Mouse (Mus musculus): ENCODE data around the gene Atg5. TPM values are rescaled to one million over a fixed set of nuclear protein-coding genes. Genes with fewer than 3 reads are reported as not detected.

Gene Atg5
- polyA plus RNA-seq, 2 experiments from 2014 or later: 38.8 to 57.3 TPM

DNA sequence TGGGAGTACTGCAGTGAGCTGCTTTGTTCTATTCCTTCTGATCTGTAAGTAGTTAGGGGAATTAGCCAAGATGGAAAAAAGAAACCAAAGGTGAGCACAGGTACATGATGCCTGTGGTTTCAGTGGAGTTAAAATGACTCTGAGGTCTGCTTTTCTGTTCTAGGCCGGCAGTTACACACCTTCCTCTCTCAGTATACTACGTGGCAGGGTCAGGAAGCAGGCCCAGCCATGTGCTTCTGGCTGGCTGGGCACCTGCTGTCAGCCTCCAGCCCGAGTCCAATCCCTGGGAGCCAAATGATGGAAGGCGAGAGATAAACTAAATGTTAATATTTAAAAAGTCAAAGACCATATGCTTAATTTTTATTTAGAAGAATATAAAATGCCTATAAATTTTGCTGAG lies 85.3 kb downstream of the Atg5 start:
- ATAC-seq: no peak

DNA sequence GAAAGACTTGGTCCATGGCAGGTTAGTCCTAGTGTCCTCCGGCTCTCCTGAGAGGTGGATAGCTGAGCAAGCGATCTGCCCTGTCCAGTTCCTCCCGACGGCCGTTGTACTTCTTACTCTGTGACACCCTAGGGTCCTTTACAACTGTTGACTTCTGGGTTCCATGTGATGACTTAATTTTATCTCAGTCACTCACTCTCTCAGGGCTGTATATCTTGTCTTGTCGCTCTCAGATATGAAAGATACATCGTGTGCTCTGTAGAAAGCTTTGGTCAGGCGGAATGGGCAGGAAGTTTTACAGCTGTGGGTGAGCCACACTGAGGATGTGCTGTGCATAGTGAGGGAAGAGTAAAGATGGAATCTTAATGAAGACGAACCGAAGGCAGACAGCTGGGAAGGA lies 86.2 kb downstream of the Atg5 start:
- ATAC-seq: no peak

DNA sequence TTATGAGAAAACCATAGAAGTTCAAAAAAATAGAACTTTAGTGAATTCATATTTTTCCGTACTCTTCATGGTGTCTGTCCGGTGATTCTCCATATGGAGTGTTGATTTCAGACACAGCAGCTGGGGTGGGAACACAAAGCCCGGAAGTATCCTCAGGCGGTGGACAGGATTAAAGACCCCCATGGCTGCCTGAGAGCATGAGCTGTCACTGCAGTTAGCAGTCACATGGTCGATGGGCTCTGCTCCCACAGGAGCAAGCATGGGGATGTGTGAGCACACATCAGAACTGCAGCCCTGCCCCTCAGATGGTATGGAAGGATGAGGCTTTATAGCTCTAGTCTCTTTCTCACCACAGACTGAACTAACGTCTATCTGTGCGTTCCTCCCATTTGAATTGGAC lies 87.1 kb downstream of the Atg5 start:
- no peak for ATAC-seq

DNA sequence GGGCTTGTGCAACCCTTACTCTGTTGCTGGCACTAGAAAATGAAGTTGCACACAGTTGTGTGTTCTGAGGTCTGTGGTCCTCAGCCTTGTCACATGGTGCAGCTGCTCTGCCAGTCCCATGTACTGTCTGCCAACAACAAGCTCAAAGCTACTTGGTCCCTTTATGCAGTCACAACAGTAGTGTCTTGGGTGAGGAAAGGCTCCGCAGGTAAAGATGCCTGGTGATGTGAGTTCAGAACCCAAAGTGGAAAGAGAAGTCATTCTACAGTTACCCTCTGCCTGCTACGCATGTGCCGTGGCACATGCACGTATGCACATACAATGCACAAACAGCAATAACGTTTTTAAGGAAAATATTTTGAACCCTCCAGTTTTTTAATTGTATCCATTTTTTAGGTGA lies 88.5 kb downstream of the Atg5 start:
- no peak for ATAC-seq

DNA sequence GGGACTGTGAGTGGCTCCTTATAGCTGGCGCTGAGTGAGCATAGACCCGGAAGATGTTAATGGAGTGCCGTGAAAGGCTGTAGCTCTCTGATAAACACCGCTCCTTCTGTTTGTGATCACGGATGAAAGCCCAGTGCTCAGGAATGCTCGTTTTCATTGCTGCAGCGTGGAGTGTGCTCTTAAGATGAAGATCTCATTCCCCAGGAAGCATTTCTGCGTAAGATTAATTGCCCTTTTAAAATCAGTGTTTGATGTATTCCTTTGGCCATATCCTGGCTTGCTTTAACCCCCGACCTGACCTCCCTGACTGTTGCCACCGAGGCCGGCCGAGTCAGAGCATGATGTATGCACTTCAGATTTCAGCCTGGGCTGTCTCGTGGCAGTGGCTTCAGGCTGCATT lies 89.2 kb downstream of the Atg5 start:
- no peak for ATAC-seq

DNA sequence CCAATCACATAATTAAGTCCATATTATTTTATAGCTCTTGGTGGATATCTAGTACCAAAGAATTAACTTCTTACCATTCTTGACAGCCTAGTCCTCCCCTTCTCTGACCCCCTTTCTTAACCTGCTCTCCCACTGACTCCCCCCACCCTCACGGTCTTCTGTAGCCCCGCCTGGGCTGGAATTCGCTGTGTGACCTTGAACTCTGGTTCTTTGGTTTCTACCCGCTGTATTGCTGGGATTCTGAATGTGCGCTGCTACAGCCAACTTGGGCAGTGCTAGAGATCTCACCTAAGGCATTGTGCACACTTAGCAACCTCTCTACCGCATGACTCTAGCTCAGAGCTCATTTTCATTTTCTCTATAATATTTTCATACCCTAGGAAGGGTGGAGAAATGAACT lies 90.7 kb downstream of the Atg5 start:
- ATAC-seq: no peak

DNA sequence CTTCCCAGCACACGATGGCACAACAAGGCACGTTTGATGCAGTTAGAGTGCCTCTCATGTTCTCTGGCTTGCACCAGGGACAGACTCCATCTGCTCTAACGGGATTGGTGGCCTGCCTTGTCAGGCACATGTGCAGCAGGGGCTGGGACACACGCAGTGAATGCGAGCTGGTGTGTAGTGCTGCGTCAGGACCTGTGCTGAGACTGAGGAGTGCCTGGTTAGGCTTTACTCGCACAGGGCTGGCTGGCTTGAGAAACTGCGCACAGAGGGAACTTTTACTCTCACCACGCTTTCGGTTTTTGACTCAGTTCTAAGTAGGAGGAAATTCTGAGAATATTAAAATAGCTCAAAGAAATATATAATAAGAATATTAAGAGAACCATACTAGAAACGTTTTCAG lies 92.5 kb downstream of the Atg5 start:
- peak; percentile 68 for ATAC-seq

DNA sequence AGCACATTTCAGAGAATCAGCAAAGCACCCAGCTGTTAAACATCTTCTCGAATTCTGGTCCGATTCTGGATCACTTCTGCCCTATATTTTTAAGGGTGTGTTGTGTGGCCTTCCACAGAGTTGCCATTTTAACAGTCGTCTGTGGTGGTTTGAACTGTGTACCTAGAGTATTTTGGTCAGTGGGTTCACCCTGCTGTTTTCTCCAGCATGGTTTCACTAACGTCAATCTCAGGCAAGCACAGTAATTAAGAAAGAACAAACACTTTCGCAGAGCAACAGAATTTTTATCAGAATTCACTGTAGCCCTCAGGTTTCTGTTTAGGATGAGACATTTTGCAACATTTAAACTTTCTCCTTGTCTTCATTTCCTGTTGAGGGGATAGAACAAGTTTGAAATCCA lies 94.3 kb downstream of the Atg5 start:
- no peak for ATAC-seq

DNA sequence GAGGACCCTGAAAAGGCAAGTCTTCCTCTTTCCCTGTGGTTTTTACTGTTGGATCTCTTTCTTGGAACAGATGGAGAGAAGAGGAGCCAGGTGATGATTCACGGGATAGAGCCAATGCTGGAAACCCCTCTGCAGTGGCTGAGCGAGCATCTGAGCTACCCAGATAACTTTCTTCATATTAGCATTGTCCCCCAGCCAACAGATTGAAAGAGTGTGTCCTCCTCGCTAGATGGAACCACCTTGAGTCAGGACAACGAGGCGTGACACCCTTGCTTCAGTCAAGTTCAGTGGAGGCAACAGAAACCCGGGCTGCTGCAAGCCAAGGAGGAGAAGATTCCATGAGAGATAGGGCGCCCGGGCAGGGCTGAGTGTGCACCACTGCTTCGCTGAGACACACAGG lies 94.7 kb downstream of the Atg5 start:
- no peak for ATAC-seq

DNA sequence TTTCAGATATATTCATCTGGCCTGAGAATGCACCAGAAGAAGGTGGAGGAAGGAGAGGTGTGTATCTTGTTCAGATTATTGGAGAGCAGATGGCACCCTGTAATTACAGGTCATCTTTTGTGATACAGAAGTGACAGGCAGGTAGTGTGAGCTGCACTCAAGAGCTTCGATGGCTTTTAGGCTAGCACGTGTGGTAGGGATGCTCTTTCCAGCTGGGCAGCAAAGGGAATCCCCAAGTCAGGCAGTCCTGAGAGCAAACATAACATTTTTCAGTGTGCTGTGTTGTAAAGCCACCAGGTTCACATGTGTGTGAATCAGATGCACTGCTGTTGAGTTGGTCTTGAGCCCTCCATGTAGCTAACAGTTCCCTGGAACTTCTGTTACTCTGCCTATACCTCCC lies 98.0 kb downstream of the Atg5 start:
- ATAC-seq: no peak

DNA sequence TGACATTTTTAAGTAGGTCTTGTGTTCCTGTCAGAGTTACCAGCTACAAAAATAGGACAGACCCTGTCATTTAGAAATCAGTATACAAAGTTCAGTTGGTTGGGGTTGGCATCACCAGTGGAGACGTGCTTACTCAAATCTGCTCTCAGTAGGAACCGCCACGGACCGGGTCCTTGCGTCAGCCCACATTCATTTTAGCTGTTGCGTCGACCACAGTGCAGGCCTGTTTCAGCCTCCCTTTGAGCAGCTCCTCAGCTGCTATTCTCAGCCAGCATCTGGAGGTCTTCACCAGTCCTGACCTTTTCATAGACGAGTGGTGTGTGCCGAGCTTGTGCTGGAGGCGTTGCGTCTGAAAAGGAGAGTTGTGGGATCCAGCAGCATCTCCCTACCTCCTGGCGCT lies 98.9 kb downstream of the Atg5 start:
- no peak for ATAC-seq

DNA sequence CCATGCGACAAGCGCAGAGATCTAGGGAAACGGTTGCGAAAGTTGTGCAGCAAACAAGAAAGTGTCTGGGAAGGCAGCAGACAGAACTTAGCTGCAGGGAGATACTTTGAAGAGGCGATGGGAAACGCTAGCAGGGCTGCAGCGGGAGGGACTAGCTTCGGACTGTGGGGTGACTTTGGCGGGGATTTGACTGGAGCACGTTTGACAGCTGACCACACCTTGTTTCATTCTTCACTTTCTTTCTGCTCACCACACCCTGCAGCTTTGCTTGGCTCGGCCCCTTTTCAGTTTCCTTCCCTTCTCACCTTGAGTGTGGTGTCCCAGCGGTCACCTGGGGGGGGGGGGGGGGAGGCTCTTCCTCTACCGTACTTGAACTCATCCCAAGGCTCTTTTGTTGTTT lies 100.4 kb downstream of the Atg5 start:
- ATAC-seq: peak; percentile 46

DNA sequence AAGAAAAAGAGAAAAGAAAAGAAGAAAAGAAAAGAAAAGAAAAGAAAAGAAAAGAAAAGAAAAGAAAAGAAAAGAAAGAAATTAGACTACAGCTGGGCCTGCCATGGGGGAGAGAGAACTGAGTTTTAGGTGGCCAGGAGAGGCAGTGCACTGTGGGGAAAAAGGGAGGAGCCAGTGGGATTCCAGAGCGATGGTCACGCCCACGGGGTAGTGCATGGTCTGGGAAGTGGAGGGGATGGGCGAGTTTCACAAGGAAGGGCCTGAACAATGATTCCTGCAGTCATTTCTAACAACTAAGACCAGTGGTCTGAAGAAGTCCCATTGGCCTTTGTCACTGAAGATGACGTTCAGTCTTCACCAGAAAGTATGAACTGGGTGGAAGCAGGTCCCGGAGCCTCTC lies 102.5 kb downstream of the Atg5 start:
- no peak for ATAC-seq

DNA sequence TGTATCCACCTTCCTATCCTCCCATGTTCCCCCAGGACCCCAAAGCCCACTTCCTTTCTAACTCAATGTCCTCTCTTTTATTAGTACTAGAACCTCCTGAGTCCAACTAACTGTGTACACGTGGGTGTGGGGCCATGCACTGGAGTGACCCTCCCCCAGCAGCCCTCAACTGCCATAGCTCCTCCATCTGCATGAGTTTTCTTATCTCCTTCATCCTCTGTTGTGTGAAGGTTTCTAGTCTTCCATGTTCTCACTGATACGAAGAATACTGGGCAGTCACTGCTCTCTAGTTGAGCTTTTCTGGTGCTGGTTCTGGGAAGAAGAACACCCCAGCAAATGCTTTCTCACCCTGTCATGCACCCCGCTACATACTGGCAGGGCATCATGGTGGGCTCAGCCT lies 104.1 kb downstream of the Atg5 start:
- no peak for ATAC-seq

DNA sequence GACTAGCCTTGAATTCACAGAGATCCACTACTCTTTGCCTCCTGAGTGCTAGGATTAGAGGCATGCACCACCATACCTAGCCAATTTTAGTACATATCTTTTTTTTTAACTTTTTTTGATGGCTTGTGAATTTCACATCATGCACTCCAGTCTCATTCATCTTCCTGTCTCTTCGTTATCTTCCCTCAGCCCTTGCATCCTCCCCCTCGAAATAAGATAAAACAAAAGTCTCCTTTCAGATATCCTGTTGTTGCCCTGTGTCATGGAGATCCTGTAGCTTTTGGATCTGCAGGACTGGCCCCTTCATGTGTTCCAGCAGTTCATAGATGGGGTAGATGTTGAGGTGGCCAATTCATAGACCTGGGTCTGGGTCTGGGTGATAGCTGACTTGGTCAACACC lies 106.5 kb downstream of the Atg5 start:
- ATAC-seq: no peak

DNA sequence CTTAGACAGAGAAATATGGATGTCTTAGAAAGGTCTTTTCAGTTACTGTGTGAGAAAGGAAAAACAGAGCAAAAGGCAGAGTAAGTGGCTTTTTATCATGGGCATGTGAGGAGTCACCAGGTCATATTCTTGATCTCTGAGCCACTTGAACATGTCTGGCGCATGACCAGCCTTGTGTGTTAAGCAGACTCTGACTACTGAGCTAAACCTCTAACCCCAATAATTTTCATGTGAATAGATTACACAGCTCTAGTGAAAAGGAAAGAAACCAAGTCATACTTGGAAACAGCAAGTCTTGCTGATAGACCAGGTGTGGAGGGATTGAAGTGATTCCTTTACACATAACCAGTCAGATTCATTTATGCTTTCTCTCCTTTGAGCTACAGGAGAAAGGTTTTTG lies 107.3 kb downstream of the Atg5 start:
- ATAC-seq: no peak

DNA sequence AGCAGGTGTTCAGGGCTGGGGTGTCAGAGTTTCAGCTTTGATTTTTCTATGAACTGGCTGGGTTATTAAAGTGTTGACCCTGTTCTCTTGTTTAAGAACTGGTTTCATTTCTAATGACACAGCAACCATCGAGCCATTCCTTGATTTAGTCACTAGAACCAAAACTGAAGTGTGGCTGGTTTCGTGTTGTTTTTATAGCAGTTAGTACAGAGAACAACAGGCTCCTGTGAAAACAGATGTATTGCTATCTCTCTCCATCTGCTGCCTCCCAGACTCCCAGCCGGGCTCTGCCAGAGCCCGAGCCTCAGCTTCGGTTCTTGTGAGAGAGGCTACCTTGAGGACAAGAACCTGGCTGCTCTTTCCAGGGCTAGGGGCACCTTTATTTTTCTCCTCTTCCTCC lies 109.7 kb downstream of the Atg5 start:
- no peak for ATAC-seq

DNA sequence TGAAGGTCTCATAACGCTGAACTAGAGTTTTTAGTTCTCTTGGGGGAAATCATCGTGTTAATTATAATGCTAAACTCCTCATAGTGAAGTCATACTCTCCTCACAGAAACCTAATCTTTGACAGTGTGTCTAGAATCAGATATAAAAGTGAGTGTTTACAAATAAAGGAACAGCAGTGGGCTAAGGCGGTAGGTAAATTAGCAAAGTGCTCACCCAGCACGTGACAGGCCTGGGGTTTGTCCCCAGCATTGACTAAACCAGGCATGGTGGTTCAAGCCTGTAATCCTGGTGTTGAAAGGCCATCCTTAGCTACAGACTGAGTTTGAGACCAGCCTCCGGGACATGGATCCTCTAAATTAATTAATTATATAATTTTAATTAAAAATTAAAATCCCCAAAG lies 110.2 kb downstream of the Atg5 start:
- ATAC-seq: no peak

DNA sequence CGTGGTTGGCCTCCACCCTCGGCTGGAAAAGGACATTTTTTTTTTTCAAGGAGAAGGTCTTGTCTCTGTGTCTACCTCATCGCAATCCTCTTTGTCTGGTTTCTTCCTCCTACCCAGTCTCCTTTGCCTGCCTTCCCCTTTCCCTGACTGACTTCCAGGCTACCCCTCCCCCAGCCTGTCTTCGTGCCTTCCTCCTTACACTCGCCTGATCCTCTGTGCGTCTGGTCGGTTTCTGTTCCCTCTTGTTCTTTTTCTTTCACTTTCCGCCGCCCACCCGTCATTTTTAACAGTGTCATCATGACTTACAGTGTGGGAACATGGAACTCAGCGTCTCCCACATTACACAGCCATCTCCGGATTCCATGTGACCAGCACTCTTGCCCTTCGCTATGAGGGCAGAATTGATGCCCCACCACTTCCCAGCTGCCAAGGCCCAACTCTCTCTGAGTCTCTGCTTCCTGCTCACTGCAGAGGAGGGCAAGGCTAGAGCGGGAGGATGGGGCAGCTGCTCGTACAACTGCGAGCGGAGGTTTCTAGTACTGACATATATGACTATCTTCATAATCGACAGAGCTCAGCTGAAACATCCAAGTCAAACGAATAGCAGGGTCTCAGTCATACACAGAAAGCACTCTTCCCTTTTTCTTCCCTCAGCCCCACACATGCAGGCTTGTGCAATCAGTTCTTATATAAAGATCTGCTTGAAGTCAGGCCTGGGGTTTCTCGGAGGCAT lies 112.5 kb downstream of the Atg5 start:
- peak; percentile 78 for ATAC-seq

DNA sequence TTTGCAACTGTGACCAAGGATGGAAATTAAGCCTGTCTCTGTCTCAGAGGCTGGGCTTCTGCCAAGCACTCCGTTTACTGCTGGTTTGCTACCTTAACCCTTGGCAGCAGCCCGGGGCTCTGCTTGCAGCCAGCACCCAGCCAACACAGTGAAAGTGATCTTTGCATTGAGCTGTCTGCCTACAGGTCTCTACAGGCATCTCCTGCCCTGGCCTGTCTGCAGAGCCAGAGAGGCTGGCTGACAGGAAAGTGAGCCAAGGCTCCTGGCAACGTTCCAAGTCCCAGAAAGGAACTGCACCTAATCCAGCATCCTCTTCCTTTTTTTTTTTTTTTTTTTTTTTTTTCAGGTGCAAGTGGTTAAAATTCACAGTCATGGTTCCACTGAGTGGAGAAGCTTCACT lies 113.2 kb downstream of the Atg5 start:
- peak; percentile 12 for ATAC-seq

DNA sequence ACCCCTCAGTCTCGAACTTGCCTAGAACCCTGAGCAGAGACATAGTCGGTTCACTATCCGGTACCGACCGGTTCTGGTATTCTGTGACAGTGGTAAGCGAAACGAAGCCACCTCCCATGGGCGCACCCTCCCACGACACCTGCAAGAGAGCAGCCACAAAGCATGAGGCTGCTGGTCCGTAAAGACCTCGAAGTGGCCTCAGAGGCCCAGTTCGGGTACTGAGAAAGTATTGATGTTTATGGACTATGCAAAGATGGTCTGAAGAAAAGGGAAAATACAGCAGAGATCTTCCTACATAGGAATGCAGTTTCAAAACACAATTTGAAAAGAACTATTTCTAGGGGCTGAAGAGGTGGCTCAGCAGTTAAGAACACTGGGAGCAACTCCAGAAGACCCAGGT lies 113.8 kb downstream of the Atg5 start:
- ATAC-seq: no peak

DNA sequence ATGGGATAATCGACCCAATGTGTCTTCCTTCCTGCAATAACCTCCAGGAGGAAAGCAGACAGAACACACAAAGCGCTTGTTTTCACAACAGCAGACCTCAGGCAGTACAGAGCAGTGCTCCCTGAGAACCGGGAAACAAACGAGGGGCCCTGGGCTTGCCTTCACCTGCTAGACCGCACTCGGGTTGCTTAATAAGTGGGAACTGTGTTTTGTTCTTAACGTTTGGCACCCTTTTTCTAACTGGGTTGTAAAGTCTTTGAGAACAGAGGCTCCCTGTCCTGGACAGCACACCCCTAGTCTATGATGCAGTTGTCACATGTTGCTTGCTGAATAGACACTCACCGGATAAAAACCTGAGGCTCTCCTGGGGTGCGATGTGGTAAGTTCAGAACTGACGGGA lies 115.1 kb downstream of the Atg5 start:
- ATAC-seq: no peak

DNA sequence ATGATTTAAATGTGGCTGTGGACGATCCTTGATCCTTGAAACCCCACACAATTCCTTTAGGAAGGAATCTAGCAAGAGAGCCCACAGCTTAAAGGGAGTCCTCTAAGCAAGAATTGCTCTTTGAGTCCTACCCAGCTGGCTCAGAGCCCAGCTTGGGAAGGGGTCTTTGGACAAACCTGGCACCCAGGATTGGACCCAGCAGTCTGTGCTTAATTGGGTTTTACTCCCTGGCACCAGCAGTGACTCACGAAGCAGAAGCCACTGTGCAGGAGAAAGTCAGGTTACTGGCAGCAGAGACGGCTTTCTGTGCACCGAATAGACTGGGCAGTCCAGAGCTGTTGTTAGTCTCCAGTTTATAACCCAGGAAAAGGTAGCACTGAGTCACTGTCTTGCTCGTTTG lies 117.1 kb downstream of the Atg5 start:
- ATAC-seq: no peak

DNA sequence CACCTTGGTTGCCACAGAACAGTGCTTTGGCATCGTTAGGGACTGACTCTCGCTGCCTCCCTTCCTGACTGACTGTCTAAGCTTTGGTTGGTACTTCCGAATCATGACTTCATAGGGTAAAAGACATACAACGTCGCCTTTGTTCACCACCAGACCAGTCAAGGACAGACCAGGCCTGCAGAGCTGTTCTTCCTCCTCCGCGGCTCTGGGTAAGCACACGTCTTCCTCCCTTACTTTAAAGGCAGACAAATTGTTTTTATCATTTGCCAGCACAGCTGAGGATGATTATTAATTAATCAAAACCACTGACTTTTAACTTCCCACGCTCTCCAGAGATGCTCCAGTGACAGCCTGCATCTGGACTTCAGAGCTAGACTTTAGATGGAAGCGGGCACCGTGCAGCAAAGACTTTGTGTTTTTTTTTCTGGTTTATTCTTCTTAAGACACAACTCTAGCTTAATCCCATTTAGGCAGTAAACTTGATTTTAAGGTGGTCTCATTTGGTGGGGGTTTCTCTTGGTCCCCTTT lies 120.6 kb downstream of the Atg5 start:
- no peak for ATAC-seq

DNA sequence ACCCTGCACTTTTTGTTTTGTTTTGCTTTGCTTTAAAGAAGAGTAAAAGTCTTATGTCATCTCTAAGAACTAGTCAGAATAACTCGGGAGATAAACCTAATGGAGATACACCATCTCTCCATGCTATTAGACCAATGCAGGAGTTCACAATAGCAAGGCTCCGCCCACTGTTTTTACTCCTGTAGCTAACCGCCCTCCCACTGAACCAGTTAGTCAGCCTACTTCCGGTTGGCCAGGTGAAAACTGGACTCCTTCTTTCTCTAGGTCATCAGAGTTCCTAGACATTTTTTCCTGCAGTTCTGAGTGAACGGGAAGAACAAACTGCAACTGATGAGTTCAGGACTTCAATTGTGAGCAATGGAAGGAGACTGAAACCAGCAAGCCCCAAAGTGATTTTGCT lies 122.1 kb downstream of the Atg5 start:
- ATAC-seq: no peak

Measured in activated CD4-positive, CD25-positive, alpha-beta regulatory T cell, adult 4 months (primary cell).